Mouse (Mus musculus): Measurements from ENCODE around the gene Hand2.
A peak's percentile ranks its signal among the peaks of the same experiment; 100 is the strongest.

The Hand2 gene

DNA sequence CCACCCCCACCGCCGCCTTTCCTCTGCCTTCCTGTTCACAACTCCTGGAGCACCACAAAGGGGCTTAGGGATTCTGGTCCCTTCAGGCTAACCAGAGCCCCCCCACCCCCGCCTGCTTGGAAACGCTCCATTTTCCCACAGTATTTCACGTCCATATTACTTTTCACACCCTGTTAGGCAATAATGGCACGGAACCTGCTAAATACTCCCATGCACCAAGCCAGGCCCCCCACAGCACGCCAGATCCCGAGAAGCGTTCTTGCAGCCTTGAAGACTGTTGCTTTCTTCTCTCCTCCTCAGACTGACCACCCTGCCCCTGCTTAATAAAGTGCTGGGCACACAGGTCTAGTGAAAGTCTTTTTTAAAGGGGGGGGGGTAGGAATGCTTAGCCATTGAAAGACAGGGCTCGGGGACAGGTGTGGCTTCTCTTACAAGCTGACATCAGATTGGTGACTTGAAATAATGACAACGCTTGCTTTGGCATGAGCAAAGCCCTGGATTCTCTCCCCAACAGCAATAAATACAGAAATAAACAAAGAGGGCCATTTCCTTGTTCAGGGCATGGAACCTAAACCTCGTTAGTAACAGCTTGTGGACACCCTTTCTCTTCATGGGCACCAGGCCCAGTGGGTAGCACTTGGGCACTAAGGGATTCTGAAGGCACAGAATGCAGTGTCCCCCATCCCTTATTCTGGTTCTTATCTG, 21.8 kb downstream of the Hand2 start:
- DNase-seq, result peak; percentile 14

GRCm38 (mm10) chr8:57343731-57344315, 23.0 kb downstream of the Hand2 start:
- peak; percentile 10 for DNase-seq

DNA sequence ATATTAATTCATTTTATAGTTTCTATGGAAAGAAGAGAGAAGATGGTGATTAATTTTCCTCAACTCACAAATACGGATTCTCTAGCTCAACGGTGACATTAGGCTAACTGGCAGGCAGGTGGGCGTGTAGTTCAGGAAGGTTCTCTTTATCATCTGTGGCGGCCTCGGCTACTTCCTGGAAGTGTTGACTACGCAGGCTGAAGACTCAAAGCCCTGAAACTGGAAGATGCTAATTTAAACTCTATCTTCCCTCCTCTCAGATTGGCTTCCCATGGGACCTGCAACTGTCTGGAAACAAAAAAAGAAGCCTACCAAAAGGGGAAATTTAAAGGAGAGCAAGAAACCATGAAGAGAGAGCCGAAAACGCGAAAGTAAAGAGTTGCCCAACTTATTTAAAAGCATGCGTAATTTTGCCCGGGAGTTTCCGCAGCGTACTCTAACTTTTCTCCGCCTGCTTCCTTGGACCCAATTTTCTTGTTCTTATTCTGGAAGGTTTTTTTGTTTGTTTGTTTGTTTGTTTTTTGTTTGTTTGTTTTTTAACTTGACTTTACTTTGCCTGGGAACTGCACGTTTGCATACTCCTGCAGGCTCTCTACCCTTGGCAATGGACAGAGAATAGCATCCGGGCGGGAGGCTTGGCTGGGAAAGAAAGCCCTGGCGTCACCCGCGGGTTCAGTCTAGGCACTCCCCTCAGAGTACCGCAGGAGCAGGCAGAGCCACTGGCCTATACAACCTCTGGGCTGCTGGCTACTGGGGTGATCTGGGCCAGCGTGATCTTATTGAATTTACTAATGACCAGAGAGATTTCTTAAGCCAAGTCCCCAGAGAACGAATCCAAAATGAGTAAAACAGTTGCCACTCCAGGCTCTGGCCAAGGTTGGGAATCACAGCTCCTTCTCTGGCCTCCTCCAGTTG, 24.4 kb downstream of the Hand2 start:
- peak; percentile 61 for DNase-seq

- peak; percentile 10 for DNase-seq
These were observed 25.6 kb downstream of the Hand2 start for GRCm38 (mm10) chr8:57346371-57346770.

DNA sequence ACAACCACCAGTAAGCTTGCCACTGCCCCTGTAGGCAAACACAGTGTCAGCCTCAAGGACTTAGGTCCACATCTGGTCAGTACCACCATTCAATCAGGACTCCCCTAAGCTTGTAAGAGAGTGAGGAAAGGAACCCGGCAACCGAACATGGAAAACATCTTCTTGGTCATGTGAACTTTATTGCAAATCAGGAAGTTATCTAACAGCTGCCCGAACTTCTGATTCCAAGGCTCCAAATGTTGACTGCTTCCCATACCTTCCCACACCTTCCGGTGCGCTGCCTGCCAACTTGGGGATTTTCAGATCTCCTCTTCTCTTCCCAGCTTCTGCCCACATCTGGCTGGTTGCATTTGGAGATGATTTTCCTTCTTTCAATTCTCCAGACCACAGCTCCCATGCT, 26.4 kb downstream of the Hand2 start:
- DNase-seq, result no peak

DNA sequence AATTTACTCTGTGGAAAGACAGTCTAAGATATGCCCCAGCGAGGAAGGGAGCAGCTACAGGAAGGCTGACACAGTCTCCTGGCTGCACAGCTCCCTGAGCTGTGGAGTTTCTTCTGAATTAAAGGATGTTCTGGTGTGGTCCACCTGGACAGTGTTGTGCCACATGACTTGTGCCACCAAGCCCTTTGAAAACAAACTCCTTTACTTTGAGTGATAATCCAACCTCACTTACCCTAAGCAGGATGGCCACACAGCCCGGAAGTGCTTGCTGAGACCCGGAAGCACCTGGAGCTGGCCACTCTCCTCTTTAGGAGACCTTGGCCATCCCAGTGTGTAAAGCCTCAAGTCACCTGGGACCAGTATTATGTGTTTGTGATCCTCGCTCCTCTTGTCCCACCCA, 27.5 kb downstream of the Hand2 start:
- peak; percentile 13 for DNase-seq

DNA sequence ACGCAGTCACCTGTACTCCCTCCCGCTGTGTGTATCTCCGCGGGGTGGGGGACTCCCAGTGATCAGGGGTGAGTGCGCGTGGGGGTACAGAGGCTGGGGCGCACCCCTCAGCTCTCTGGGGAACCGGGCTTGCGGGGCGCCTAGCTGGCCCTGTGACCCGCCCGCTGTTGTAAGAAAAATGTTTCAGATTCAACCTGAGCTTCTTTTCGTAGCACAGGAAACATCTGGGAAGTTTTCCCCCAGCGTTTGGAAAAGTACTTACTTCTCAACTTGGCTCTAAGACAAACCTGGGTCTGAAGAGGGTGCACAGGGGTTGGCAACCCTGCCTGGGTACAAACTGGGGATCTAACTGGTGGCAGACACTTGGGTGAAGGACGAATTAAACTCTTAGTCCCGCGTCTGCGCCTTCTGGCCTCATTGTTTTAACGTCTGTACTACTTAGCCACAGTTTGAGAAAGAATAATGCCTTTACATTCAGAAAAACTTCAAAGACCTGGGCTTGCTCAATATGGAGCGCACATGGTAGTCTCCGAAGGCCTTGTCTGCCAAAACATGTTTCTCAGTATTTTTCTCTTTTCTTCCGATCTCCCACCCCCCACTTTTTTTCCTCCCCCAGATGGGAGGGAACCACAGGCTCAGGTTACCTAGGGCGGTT, 28.2 kb downstream of the Hand2 start:
- peak; percentile 43 for DNase-seq

DNA sequence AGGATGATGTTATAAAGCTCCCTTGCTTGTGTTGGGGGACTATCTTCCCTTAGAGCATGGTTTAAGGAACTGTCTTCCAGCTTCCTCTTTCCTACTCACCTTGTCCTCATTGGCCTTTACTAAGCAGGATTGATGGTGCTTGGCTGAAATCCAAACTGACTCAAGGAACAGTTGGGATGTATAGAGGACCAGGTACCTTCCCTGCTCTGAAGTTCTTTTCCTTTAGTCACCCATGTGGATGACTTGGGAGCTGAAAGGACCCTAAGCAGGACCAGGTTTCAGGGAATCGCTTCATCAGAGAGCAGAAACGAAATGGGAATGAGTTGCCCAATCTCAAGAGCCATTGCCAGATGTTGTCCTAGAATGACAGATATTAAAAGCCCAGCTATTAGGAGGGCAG, 31.1 kb downstream of the Hand2 start:
- DNase-seq, result no peak

GRCm38 (mm10) chr8:57353346-57354305, 32.8 kb downstream of the Hand2 start:
- peak; percentile 92 for DNase-seq

GRCm38 (mm10) chr8:57354876-57355275, 34.1 kb downstream of the Hand2 start:
- DNase-seq, result no peak

GRCm38 (mm10) chr8:57356529-57357325, 35.9 kb downstream of the Hand2 start:
- no peak for DNase-seq

DNA sequence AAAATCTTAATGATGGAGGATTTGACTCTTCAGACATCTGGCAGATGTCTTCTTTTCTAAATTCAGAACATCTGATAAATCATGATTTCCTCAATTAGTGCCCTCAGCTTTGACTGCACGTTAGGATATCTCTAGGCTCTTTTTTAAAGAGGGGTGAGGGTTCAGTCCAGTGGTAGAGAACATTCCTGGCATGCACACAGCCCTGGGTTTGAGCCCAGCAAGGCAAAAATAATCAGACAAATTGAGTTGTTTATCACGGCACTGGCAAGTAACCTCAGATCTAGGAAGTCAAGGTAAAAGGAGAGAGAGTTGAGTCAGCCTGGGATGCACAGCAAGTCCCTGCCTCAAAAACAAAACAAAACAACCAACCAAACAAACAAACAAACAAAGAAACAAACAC, 39.7 kb downstream of the Hand2 start:
- DNase-seq, result no peak

- no peak for DNase-seq
These were observed 40.4 kb downstream of the Hand2 start for GRCm38 (mm10) chr8:57361003-57361805.

DNA sequence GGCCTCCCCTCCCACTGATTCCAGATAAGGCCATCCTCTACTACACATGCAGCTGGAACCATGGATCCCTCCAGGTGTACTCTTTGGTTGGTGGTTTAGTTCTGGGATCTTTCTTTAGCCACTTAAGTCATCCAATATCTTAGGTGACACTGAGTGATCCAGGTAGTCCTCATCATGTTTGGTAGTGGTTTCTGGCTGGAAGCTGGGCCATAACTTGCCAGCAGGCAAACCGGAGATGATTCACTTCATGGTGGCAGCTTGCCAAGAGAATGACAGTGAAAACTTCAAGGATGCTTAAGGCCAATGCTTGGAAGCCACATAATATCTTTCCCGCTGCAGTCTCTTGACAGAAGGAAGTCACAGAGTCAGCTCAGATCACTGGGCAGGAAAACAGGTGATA, 42.1 kb downstream of the Hand2 start:
- DNase-seq, result no peak

- DNase-seq, result no peak
These were observed 53.3 kb downstream of the Hand2 start for GRCm38 (mm10) chr8:57374044-57374443.
